Mouse (Mus musculus): Measurements from ENCODE around the gene Taf8.
A peak's percentile ranks its signal among the peaks of the same experiment; 100 is the strongest.

Taf8 gene

GRCm38 (mm10) chr17:47501946-47502706, at the start of gene Taf8:
Taf8 (minus strand) TSS chr17:47502292.
- DNase-seq: peak; percentile 92

DNA sequence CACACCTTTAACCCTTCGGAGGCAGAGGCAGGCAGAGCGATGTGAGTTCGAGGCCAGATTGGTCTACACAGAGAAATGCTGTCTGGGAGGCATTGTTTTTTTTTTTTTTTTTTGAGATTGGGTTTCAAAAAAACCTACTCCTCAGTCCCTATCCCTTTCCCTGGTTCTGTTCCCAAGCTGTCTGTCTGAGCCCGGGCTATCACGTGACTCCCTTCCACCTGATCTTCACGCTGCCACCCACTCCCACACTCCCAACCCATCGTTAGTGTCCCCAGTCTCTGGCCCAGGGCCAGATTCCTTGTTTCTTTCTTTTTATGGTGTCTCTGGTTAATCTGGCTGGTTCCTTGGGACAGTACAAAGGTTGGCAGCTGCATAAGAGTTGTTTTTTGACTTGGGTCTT, 49.0 kb upstream of the Taf8 start:
- DNase-seq: no peak

DNA sequence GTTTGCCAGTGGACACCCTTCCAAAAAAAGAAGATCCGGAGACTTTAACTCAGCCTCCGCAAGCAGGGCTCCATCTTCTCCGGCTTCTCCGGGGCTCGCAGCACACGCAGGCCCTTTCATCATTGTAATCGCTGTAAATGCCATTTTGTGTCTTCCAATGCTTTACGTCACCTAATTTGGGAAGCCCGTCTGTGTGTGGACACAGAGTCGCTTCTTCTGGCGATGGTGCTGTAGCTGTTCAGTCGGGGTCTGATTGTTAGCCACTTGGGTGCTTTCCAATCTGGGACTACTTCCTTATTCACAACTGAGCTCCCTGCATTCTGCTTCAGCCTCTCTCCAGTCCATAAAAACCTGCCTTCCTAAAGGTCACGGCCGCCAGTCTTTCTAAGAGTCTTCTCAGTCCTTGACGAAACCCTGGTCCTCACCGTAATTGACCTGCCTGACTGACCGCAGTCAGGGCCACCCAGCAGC, 43.8 kb upstream of the Taf8 start:
- DNase-seq: no peak

- DNase-seq: no peak
Observed at GRCm38 (mm10) chr17:47545154-47545553, 43.1 kb upstream of the Taf8 start.

DNA sequence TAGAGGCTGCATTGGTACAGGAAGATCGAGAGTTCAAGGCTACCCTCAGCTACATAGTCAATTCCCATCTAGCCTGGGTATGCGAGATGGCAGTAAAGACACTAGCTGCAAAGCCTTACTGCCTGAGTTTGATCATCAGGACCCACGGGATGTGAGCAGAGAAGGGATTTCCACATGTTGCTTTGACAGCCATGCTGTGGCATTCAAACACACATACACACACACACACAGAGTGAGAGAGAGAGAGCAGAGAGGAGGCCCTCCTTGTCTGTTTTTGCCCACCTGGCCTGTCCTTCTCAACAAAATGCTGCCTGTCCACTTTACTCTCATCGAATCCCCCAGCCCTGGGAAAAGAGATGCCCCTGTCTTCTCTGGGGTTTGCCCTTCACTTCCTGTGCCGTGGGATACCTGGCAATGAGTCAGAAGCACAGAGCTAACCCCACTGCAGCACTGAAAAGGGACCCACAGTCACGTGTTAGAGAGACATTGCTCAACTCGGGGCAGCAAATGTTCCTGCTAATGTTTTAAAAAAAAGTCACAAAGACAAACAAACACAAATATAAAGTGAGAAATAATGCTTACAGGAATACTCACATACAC, 41.1 kb upstream of the Taf8 start:
- DNase-seq: no peak

GRCm38 (mm10) chr17:47542061-47542460, 40.0 kb upstream of the Taf8 start:
- DNase-seq: no peak

DNA sequence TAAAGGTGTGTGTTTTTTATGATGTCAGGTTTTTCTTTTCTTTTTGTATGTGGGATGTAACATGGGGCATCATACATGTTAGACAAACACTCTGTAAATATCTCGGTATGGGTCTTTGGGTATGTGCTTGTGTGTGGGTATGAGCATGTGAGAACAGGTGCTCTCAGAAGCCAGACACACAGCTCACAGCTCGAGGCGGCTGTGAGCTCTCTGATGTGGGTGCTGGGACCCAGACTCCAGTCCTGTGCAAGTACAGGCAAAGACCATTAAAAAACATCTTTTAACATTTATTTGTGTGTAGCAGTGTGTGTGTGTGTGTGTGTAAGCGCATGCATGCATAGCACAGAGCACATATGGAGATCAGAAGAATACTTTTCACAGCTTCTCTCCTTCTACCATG, 37.0 kb upstream of the Taf8 start:
- no peak for DNase-seq

- no peak for DNase-seq
Observed at GRCm38 (mm10) chr17:47538049-47538448, 36.0 kb upstream of the Taf8 start.

DNA sequence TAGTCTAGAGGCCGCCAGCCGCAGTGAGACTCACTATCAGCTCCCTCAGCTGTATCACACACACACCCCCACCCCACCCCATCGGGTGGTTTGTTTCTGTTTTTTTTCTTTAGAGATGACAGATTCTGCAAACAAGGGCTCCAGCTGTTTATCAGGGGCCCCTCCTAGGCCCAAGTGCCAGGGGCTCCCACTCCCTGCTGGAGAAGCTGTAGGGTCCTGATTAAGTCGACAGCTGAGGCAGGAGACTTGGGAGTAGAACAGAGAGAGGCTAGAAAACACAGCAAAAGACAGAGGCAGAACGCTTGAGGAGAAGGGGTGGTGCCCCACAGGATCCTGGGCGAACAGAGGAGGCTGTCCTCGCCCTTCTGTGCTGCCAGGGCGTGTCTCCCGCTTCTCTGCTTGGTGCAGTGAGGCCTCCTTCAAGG, 33.7 kb upstream of the Taf8 start:
- no peak for DNase-seq

- no peak for DNase-seq
Observed at GRCm38 (mm10) chr17:47533691-47534090, 31.6 kb upstream of the Taf8 start.

- DNase-seq: no peak
Observed at GRCm38 (mm10) chr17:47532364-47532763, 30.3 kb upstream of the Taf8 start.

DNA sequence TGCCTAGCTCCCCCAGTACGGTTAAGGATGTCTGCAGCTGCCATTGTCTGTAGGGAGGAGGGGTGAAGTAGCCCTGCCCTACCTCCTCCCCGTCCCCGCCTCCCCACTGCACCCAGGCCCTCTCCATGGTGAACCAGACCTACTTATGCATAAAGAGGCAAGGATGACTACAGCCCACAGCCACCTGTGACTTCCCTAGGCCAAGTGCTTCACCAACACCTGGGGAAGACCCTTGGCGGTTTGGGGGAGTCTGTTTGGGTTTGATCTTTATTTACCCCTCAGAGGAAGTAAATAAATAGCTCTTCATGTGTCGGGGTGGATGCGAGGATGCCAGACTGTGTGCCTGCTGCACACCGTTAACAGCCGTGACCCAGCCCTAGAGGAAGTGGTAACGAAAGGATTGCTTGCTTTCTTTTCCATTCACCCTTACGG, 29.3 kb upstream of the Taf8 start:
- no peak for DNase-seq

GRCm38 (mm10) chr17:47529595-47529994, 27.5 kb upstream of the Taf8 start:
- no peak for DNase-seq

DNA sequence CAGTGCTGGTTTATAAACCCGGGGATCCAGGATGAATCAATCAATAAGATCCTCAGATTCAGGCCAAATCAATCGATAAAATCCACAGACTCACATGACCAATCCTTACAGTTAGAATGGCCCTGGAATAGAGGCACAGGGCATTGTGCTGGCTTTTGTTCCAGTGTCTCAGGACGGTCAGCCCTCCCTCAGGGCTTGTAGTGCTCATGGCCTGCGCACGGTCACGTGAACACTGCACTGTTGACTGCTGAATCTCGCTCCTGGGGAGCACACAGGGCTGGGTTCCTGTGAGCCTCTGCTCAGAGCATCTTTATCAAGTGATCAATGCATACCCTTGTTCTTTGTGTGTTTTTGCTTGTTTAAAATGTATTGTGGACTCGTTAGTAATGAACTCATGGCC, 26.8 kb upstream of the Taf8 start:
- DNase-seq: no peak

DNA sequence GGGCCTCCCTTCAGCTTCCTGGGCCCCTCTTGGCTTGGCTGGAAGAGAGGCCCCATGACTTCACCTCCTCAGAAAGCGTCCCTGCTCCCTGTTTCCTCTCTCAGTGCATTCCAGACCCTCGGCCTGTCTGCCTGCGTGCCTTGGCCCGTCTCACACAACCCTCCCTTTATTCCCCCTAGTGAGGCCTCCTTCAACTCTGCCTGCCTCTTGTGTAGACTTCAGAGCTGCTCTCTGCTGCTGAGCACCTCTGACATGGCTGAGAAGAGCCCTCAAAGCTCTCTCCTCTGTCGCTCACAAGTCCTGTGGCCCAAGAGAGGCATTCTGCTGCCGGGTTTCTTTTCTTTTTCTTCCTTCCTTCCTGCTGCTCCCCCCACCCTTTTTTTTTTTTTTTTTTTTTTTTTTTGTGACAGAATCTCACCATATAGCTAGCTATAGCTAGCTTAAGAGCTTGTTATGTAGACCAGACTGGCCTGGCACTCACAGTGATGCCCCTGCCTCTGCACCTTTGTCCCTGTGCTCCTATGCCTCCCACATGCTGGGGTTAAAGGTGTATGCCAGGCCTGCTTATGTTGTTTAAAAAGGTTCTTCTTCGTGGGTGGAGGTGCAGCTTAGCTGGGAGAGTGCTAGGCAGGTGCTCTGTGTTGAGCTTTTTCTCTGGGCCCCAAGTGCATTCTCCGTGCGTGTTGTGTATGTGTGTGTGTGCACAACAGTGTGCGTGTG, 25.6 kb upstream of the Taf8 start:
- DNase-seq: no peak

DNA sequence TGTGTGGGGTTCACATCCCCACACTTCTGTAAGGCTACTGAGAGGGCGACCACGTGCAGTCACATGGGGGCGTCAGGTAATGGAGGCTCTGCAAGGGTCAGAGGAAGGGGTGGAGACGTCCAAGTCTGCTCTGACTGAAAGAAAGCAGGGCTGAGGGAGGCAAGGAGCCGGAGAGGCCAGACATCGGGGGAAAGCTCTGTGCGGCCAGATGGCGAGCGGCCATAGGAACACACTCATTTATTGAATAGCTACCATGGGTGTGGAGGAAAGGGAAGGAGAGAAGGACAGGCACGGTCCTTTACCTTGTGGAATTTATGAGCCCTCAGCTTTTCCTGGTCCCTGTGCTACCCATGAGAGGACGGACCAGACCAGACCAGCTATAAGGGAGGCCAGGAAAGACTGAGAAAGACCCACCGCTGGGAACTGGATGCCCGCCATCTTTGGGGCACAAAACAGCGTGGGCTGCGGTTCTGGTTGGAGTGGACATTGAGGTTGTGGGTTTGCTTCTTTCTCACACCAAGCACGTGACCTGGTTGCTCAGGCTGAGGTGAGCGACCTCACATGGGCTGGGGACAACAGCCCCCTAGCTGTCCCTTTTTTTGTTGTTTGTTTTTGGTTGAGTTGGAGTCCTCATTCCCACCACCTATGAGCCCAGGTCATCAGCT, 24.9 kb upstream of the Taf8 start:
- DNase-seq: no peak

- no peak for DNase-seq
Observed at GRCm38 (mm10) chr17:47524991-47525390, 22.9 kb upstream of the Taf8 start.

GRCm38 (mm10) chr17:47524055-47524454, 22.0 kb upstream of the Taf8 start:
- no peak for DNase-seq

GRCm38 (mm10) chr17:47523211-47523682, 21.2 kb upstream of the Taf8 start:
- no peak for DNase-seq

DNA sequence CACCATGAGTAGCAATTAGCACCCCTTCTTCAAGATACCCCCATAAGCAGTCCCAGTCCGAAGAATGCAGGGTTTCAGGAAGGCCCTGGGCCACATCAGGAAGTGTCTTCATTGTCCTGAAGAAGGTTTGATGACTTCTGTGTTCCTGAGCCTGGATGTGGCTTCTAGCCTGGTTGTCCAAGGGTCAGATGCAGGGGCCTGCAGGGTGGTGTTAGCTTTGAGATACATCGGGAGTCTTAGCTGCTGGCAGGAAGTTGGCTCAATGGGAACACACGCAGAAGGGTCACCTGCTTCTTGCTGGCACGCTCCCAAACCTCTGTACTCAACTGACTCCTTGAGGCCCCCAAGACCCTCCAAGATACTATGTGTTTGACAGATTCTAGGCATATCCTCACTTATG, 20.4 kb upstream of the Taf8 start:
- DNase-seq: no peak

GRCm38 (mm10) chr17:47521551-47522258, 19.6 kb upstream of the Taf8 start:
- peak; percentile 50 for DNase-seq

DNA sequence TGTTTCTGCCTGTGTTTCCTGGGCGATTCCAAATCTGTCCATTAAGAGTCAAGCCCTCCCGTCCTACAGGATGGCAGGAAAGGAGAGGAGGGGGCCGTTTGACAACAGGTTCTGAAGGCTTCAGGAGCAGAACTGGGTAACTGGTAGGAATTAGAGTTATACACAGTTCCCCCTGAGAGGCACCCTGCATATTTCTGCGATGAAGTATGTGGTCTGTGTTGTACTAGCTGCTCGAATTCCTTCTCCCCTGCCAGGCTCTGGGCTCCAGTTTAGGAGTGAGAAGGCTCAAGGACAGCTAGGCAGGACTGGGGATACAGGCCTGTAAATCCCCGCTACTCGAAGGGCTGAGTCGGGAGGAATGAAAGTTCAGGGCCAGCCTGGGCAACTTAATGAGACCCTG, 16.1 kb upstream of the Taf8 start:
- no peak for DNase-seq

GRCm38 (mm10) chr17:47516232-47516631, 14.1 kb upstream of the Taf8 start:
- DNase-seq: no peak

Data from right cerebral cortex, postnatal 14 days (tissue).